Mouse (Mus musculus) right cerebral cortex, postnatal 25 days (tissue): ENCODE results near the gene Gm14085.

Experiments
- DNase-seq: peaks from one replicate; pipeline ENCODE4 v3.0.0; 2022

The Gm14085 gene

GRCm38 (mm10) chr2:122562251-122562650, 77.5 kb downstream of the Gm14085 start:
- no peak for DNase-seq

- peak; percentile 43 for DNase-seq
Observed at GRCm38 (mm10) chr2:122569439-122569838, 84.7 kb downstream of the Gm14085 start.

- DNase-seq: no peak
Observed at GRCm38 (mm10) chr2:122570430-122570829, 85.7 kb downstream of the Gm14085 start.

- DNase-seq: no peak
Observed at GRCm38 (mm10) chr2:122571326-122571725, 86.6 kb downstream of the Gm14085 start.

- DNase-seq: no peak
Observed at GRCm38 (mm10) chr2:122572438-122572837, 87.7 kb downstream of the Gm14085 start.

GRCm38 (mm10) chr2:122575470-122575869, 90.7 kb downstream of the Gm14085 start:
- DNase-seq: no peak

- no peak for DNase-seq
Observed at GRCm38 (mm10) chr2:122576295-122576694, 91.6 kb downstream of the Gm14085 start.

GRCm38 (mm10) chr2:122577316-122577715, 92.6 kb downstream of the Gm14085 start:
- no peak for DNase-seq
